Mouse (Mus musculus) adrenal gland, postnatal 10 days (tissue): ENCODE measurements around the gene Galt. TPM values are rescaled to one million over a fixed set of nuclear protein-coding genes. Genes with fewer than 3 reads are reported as not detected.
"Not testable (repeated sequence)": the region's sequence is repeated elsewhere in the genome, so short reads cannot be mapped to it uniquely, and the experiment has no call there.

Experiments
- DNase-seq: peaks from one replicate; pipeline ENCODE4 v3.0.0; 2021; ENCODE audit warnings: mixed read lengths
- total RNA-seq, 2 experiments: library from RNA; stranded (reverse); gene quantifications; 2 replicates each; pipeline ENCODE4 v1.2.3; 2021

Gene Galt
- total RNA-seq, 2 experiments from 2014 or later, result 42.3 to 49.2 TPM

DNA sequence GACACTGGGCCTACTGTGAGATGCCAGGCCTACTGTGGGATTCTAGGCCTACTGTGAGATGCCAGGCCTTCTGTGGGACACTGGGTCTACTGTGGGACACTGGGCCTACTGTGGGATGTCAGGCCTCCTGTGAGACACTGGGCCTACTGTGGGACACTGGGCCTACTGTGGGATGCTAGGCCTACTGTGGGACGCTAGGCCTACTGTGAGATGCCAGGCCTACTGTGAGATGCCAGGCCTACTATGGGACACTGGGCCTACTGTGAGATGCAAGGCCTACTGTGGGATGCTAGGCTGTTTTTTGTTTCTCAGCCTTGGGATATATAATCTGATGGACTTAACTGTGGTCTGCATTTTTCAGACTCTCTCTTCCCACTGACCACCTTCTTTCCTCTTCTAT is 20.8 kb downstream of the Galt start:
- DNase-seq, result not testable (repeated sequence)

DNA sequence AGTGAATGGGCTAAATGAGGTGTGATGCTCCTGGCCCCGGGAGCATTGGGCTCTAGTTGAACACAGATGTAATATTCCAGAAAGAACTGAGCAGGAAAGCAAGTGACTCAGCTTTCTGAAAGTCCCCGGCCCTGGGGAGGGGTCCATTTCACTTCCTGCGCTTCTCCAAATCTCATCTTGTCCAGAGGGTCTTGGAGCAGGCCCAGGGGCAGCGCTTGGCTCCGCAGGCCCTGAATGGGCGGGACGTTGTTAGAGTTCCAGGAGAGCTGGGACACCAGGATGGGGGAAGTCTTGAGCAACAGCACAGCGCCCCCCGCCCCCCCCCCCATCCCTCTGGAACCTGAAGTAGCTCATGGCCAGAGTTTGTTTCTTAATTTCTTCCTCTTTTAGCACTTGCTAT is 26.2 kb downstream of the Galt start:
- not testable (repeated sequence) for DNase-seq

DNA sequence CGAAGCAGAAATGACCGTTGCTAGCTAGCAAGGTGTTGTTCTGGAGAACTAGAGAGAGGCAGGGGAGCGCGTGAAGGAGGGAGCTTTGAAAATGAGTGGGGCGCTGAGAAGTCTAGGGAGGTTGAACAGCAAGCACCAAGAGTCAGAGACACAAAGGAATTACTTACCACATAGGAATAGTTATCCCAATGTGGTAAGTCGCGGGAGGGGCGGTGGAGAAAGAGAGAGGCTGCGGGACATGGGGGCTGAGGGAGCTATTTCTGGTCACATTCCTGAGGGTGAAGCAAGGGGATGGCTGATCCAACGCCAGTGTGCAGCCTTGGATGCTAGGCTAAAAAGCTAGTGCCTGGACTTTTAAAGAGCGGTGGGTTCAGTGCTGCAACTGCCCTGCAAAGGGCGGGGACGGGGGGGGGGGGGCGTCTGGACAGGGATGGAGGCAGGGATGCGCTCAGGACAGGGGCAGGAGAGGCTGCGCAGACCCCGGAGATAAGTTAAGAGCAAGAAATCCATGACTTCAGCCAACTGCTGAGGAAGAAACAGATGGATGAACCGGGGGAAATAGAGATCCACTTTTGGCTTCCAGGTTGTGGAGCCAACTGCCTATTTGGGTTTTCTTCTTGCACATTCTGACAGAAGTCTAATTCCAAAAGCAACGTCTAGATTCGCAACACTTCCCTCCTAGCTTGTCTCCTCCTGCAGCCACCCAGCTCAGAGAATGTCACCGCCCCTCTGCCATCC is 26.9 kb downstream of the Galt start:
- DNase-seq, result not testable (repeated sequence)

DNA sequence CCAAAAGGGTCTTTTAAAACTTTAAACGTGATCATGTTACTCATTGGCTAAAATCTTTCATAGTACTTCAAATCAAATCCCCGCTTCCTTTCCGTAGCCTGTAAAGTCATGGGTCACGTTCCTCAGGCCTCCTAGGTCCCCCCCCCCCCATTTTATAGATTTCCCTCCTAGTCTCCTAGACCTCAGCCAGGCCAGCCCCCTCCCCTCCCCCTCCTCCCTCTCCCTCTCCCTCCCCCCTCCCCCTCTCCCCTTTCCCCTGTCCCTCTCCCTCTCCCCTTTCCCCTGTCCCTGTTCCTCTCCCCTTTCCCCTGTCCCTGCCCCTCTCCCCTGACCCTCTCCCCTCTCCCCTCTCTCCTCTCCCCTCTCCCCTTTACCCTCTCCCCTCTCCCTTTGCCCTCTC is 27.7 kb downstream of the Galt start:
- not testable (repeated sequence) for DNase-seq

DNA sequence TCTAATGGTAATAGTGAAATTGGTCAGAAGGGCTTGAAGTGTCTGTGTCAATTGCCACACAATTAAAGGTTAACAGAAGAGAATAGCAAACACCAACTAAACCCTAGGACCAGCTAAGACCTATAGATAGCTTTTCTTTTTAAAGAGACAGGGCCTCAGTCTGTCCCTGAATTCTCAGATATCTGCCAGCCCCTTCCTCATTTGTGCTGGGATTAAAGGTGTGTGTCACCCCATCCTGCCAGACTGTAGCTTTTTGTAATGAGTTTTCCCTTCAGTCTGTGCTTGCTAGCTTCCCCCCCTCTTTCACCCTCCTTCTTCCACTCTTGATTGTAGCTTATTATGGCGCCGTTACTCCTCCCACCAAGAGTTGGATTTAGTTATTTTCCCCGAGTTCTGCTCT is 28.2 kb downstream of the Galt start:
- not testable (repeated sequence) for DNase-seq

Other genes starting within 250 kb of the Galt start
- under 1 TPM in 1 of 2 experiments, not detected in 1; 0.45 TPM for gene 1110017D15Rik, start 237.9 kb upstream of the Galt start, total RNA-seq
- 10 to 100 TPM; 18.8 to 23.5 TPM for gene Fam219a, start 185.7 kb upstream of the Galt start, total RNA-seq
- 1 to 10 TPM; 3.3 to 3.5 TPM for gene Dnaic1, start 185.5 kb upstream of the Galt start, total RNA-seq
- gene Enho, start 114.9 kb upstream of the Galt start, total RNA-seq, result 10 to 100 TPM; 10.3 to 10.5 TPM
- gene Cntfr, start 58.1 kb upstream of the Galt start, total RNA-seq, result 10 to 100 TPM; 53.0 to 67.0 TPM
- gene Il11ra1, start 55.2 kb upstream of the Galt start, total RNA-seq, result 10 to 100 TPM; 61.0 to 68.2 TPM
- 10 to 100 TPM; 36.2 to 39.0 TPM for gene Rpp25l, start 41.7 kb upstream of the Galt start, total RNA-seq
- 100 to 1,000 TPM; 100 to 104 TPM for gene Dctn3, start 32.1 kb upstream of the Galt start, total RNA-seq
- not detected for gene Arid3c, start 24.1 kb upstream of the Galt start, total RNA-seq
- gene Sigmar1, start 929 bp downstream of the Galt start, total RNA-seq, result 10 to 100 TPM; 65.8 to 68.8 TPM
- gene Ccl27a, start 19.0 kb downstream of the Galt start, total RNA-seq, result 10 to 100 TPM; 31.0 to 44.5 TPM
- gene Gm21541, start 148.4 kb downstream of the Galt start, total RNA-seq, result not detected
- gene Gm20878, start 186.3 kb downstream of the Galt start, total RNA-seq, result 1 to 10 TPM; 2.8 to 4.5 TPM
- under 1 TPM; 0.33 to 0.58 TPM for gene Fam205a4, start 210.8 kb downstream of the Galt start, total RNA-seq